Mouse (Mus musculus) embryo, embryonic 10.5 days (tissue): ENCODE measurements around the gene Yap1.
A peak's percentile ranks its signal among the peaks of the same experiment; 100 is the strongest.

ENCODE experiments used
- DNase-seq: peaks from one replicate; pipeline ENCODE4 v3.0.0-alpha.2; 2015; ENCODE audit warnings: low spot score

Gene Yap1

GRCm38 (mm10) chr9:8004370-8004991 is at the start of gene Yap1:
Gene Yap1 (minus strand): TSS chr9:8004596.
- DNase-seq, result peak; percentile 91

GRCm38 (mm10) chr9:8043044-8043387 is 38.6 kb upstream of the Yap1 start:
- no peak for DNase-seq

DNA sequence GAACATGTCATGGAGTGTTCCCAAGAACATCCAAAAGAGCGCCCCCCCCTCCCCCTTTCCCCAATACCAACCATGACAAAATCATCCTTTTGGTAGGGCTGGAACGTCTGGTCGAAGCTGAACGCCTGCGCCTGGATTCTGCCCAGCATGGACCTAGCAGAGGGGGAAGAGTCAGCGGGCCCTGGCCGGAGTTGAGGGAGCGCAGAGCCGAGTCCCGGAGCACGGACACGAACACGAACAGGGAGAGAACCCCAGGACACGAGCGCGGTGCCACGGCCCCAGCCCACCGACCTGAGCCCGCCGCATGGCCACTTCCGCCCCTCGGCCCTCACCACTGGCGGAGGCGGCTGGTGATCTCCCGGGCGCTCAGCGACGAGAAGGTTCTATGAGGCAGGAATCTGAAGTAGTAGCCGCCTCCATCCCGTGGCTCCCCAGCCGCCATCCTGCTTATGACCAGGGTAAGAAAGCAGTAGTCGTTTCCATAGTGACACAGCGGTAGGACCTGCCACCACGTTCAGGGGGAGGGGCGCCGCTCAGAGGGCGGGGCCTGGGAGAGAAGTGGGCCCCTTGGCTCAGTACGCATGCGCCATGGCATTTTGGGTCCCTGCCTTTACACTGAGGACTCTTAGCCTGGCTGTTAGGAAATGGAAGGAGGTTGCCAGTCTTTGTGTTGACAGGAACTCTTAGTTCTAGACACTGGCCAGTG is 38.1 kb upstream of the Yap1 start, which contains the start of gene Cfap300:
Cfap300 (minus strand) TSS at position 486 of the 706 bp plus-strand sequence.
- DNase-seq, result peak; percentile 99

DNA sequence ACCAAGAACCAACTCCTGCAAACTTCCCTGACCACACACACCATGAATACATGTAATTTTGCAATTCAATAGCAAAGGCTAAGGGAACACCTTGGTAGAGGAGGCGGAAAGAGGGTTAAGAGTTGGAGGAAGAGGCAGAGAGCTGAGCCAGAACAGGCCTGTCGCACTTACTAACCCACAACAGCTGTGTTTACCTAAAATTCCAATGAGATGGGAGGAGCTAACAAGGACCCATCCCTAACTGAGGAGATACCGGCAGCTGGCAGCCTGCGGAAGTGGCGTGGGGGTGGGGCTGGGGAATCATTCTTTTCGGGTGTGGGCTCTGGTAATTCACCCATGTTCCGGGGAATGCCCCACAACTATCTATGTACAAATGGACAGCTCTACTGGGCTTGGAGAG is 31.1 kb upstream of the Yap1 start:
- peak; percentile 28 for DNase-seq

DNA sequence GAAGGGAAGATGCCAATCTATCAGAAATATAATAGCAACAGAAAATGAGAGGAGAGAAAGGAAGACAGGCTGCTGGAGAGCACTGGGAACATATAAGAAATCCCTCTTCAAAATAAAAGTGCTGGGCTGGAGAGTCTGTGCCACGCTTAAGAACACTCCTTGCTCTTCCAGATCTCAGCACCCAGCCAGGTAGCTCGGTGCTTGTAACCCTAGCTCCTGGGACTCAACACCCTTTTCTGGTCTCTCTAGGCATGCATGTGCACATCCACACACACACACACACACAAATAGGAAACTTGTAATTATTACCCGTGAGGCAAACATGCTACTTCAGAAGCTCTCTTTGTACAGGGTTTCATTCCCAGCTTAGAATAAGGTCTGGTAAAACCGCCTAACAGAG is 30.7 kb upstream of the Yap1 start:
- DNase-seq, result no peak

GRCm38 (mm10) chr9:8034143-8034542 is 29.7 kb upstream of the Yap1 start:
- no peak for DNase-seq

DNA sequence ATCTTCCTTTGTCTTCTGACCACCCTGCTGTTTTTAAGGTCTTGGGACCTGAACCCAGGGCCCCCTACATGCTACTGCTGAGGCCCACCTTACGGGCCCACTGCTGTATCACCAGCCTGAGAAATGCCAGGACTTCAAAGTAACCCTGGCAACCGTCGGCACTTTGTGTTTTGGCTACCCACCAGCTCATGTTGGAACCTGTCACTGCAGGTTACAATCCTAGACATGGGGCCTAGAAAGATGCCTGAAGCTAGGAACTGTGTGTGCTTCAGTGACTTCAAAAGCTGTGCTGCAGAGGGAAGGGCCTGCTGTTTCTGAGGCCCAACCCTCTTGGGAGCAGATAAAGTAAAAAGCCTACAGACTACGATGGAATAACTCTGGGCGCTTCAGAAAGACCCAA is 28.5 kb upstream of the Yap1 start:
- no peak for DNase-seq

GRCm38 (mm10) chr9:8018609-8019008 is 14.2 kb upstream of the Yap1 start:
- DNase-seq, result no peak

DNA sequence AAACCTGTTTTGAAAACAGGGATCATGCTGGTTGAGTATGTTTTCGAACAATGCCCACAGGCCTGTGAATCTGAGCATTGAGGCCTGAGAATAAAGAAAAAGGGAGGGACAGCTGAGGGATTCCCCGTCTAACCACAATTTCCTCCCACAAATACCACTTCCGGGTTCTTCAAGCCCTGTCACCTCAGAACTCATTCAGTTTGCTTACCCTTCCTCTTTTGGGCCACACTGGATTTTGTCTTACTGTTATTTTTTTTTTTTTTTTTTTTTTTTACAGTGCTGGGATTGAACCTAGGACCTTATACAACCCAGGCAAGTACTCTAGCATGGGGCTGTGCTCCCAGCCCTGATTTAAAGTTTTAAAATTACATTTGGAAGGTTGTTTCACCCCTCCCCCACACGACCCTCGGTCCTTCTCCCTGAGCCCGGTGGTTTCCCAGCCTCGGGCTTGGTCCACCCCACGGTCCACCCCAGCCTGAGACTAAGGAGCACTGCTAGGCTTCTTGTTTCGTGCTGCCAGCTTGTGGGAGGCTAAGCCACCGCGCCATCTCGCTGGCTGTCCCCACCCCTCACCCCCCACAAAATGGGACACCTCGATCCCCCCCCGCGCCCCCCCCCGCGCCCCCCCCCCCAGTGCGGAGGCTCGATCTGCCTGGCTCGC is 13.0 kb upstream of the Yap1 start:
- DNase-seq, result no peak

DNA sequence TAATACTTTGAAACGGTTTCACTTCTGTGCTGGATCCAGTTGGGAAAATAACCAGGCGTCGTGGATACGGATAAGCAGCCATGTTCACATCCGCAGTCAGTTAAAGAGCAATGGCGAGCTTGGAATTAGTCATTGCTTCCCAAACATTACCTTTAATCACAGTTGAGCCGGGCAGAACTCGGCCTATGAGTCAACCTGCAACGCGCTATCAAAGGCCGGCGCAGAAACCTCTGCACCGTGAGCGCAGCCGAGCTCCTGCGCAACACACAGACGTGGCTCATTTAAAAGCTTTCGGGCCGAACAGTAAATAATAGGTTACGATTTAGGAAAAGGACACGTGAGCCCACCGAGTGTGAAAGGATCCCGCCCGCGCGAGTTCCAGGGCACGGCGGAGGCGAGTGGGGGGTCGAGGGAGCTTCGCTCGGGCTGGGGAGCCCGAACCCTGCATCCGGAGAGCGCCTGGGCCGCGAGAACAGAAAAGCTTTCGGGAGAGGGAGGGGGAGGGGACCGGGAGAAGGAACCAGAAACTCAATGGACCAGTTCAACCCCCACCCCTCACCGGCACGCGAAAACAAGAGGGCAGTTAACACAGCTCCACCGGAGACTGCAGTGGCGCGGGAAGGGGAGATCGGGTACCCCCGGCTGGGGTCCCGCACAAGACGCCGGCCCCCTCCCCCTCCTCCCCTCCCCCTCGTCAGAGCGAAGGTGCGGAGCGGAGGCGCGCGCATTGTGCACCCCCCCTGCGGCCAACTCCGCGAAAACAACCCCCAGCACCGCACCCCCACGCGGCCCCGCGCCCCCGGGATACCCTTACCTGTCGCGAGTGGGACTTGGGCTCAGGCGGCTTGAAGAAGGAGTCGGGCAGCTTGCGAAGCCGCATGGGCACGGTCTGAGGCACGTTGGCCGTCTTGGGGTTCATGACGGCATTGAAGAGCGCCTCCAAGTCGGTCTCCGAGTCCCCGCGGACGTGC is 810 bp downstream of the Yap1 start:
- peak; percentile 82 for DNase-seq

GRCm38 (mm10) chr9:8002806-8003205 is 1.6 kb downstream of the Yap1 start:
- peak; percentile 54 for DNase-seq

DNA sequence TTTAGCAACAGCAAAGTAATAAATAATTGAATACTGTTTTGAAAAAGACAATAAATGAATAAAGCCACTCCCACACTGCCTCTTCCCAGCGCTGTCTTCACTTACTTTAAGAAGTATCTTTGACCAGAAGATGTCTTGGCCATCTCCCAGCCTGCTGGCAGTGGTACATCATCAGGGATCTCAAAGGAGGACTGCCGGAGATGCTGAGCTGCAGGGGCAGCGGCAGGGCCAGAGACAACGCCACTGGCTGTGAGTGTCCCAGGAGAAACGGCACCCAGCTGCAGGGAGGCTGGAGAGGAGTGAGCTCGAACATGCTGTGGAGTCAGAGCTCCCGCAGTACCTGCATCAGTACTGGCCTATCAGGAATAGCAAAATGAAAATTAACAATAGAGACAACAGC is 3.0 kb downstream of the Yap1 start:
- no peak for DNase-seq

DNA sequence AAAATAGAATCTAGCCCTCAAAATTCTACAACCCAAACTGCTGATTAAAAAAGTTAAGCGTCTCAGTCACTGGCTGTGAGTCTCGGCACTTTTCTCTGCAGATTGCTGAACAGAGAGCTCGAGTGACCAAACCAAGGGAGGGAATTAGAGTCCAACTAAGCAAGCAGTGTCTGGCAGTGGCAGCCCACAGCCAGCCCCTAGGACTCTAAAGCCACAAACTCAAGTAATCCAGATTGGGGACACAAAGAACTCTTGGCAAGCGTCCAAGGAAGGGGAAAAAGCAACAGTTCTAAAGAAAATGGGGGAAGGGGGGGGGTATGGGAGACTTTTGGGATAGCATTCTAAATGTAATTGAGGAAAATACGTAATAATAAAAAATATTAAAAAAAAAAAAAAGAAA is 10.1 kb downstream of the Yap1 start:
- DNase-seq, result no peak

DNA sequence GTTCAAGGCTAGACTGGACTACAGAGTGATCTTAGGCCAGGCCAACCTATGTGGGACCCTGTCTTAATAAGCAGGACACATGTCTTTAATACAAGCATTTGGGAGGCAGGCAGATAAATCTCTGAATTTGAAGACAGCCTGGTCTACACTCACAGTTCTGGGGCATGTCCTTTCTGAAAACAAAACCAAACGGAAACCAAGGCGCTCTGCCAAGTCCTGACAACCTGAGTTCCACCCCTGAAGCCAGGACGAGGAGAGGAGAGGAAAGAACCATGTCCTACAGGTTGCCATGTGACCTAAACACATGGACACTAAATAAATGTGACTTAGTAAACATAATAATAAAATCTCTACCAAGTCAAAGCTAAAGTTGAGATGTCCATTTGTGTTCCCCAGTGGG is 11.7 kb downstream of the Yap1 start:
- no peak for DNase-seq

DNA sequence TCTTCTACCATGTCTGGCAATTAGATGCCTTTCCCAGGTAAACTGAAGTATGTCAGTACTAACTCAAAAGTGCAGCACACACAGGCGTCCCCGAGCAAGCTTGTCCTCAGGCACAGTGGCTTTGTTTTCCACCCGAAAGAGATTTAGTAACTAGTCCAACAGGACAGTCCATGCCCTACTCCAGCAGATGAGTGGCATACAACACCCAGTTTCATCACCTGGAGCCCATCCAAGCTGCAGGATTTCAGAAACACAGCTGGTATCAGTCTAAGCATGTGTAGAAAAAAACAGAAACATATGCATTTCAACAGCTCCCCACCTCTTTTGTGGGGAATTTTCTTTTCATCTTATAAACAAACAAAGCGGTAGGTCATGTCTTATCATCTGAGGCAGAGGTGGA is 13.5 kb downstream of the Yap1 start:
- no peak for DNase-seq

- no peak for DNase-seq
Observed at GRCm38 (mm10) chr9:7987119-7987518, 17.3 kb downstream of the Yap1 start.

DNA sequence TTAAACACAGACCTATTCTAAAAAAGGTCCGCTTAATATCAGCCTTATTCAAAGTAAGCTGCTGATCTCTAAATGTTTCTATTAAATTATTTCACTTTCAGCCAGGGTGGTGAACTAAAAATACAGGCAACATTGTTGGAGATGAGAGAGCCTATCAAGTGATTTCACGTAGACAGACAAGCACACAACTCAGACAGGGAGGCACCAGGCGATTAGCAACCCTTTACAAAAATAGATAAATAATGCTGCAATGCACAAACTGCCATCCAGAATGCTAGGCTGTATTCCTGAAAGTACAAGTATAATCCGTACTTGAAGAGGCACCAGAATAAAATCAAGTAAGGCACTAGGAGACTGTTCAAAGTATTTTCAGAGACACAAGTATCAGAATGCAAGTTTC is 20.1 kb downstream of the Yap1 start:
- DNase-seq, result no peak

GRCm38 (mm10) chr9:7983665-7984064 is 20.7 kb downstream of the Yap1 start:
- peak; percentile 35 for DNase-seq

DNA sequence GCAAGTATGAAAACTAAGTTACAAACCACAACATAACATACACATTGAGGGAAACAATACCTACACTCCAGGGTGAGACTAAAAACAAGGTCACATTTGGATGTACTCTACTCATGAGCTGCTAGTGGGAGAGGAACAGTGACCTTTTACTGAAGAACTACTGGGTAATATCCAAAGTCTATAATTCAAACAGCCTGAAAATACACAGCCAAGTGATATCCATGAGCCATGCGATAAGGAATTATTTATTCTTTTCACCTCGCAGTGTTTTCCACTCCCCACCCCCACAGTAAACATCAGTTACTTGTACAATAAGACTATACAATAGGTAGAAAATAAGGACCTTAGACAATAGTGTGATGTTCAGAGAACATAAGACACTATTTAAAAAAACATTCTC is 24.2 kb downstream of the Yap1 start:
- DNase-seq, result no peak

DNA sequence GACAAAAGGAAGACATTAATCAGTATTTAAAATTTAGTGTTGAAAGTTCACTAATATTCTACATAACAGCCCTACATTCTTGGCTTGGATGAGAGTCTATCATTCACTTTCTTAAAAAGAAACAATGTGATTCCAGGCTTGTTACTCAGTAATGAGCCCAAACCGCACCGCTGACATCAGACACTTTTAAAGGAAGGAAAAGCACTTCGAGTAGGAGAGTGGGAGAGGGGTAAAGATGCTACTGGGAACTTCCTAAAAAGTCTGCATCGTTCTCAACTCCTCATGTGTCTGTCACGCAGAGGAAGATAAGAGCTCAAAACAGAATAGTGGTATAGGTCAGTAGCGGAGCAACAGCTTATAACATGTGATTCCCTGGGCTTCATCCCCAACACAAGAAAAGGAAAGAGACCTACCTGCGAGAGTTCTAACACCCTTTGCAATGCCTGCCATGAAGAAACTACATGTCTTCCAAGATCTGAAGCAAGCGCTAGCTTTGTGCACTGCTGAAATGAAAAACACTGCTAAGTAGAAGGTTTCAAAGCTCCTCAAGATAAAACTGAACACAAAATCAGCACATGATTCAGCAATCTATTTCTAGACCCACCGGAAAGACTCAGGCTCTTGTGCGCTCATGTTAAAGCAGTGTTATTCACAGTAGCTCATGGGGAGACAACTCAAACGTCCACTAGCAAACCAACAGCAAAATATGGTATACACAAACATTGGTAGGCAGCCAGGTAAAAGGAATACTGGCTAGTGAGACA is 25.1 kb downstream of the Yap1 start:
- no peak for DNase-seq

- DNase-seq, result no peak
Observed at GRCm38 (mm10) chr9:7978502-7978901, 25.9 kb downstream of the Yap1 start.

DNA sequence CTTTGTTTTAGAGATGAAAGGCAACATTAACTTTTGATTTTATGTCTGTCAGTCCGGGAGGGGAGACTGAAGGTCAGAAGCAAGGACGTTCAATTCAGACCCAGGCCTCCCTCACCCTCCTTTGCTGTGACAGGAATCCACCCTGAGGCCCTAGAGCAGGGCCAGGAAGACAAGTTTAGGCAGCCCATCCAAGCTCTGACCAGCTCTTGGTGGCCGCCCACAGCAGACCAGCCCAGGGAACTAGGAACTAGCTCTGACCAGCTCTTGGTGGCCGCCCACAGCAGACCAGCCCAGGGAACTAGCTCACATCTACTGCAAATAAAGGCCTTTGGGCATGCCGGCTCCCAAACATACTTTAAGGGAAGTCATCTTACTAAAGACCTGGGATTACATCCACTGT is 26.8 kb downstream of the Yap1 start:
- no peak for DNase-seq
